Mouse (Mus musculus) small intestine, adult 2 months (tissue): ENCODE results near the gene Mcfd2.

ENCODE experiments used
- CTCF ChIP-seq: fragments of 200-500 bp; IDR thresholded peaks from 2 replicates; pipeline ENCODE4 v1.5.1; 2012; ENCODE audit warnings: low read depth, mild to moderate bottlenecking, control low read depth, inconsistent platforms, low read length, moderate library complexity, mixed read lengths; ENCODE audit not compliant: insufficient replicate concordance, insufficient read length; ENCODE audit errors: extremely low read depth
- POLR2A ChIP-seq: fragments of 200-500 bp; IDR thresholded peaks from 2 replicates; pipeline ENCODE4 v1.6.1; 2012; ENCODE audit warnings: low read depth, mild to moderate bottlenecking, control low read depth, inconsistent platforms, low read length, moderate library complexity

DNA sequence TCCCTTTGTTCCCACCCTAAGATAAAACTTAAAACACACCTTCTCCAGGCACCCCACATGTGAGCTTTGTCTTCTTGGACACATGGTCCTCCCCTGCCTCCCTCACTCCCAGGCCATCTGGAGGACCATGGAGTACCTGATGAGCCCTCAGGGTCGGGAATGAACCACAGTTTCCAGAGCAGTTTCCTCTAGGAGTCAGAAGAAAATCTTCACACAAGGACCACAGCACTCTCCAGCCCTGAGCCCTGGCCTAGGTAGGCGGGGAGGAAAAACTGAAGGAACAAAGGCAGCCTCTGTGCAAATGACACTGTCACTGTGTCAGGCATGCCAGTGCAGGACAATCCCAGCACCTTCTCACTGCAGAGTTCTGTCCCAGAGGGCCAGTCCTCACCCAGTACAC, 41.3 kb downstream of the Mcfd2 start:
- no peak for TF ChIP-seq POLR2A
- no peak for TF ChIP-seq CTCF
